Mouse (Mus musculus): ENCODE measurements around the gene Car9.

DNA sequence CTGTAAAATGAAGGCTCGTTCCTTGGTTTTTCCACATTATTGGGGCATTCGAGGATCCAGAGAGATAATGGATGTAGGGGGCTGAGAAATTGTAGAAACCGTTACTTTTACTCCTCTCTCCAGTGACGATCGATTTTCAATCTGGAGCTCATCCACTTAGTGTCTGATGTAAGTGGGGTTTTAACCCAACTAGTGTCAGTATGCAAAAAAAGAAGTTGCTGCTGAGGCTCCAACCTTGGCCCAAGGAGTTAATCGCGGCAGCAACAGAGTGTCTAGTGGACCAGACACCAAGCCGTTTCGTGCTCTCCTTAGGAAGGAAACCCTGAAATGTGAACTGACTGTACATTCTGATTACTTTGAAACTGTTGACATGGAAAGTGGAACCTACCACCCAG is 12.9 kb upstream of the Car9 start:
- TF ChIP-seq SRF (IDR thresholded peaks at IDR 0.05; ENCODE audit: control insufficient read depth, insufficient read length, low read depth), result no peak
- TF ChIP-seq MAX (IDR thresholded peaks at IDR 0.05; ENCODE audit: low read depth), result no peak
- no peak for TF ChIP-seq POLR2A (IDR thresholded peaks at IDR 0.05; ENCODE audit: insufficient read length, low read depth)
- TF ChIP-seq E2F4 (IDR thresholded peaks at IDR 0.05; ENCODE audit: insufficient read depth), result no peak
- no peak for TF ChIP-seq TCF12 (IDR thresholded peaks at IDR 0.05; ENCODE audit: insufficient read depth, poor library complexity, severe bottlenecking)
- TF ChIP-seq USF1 (IDR thresholded peaks at IDR 0.05; ENCODE audit: low read depth), result no peak
- no peak for TF ChIP-seq MYOG (IDR thresholded peaks at IDR 0.05; ENCODE audit: control insufficient read depth in 1 of 3, insufficient read depth in 1 of 3, insufficient read length in 2 of 3, low read depth in 2 of 3)
- TF ChIP-seq MYOD1 (IDR thresholded peaks at IDR 0.05; ENCODE audit: control insufficient read depth in 1 of 3, insufficient read length in 2 of 3, low read depth in 2 of 3), result no peak
- no peak for TF ChIP-seq POLR2AphosphoS2 (IDR thresholded peaks at IDR 0.05; ENCODE audit: insufficient read length, low read depth)
- no peak for TF ChIP-seq REST (IDR thresholded peaks at IDR 0.05; ENCODE audit: insufficient read depth, insufficient read length)

Data from myocyte (in vitro differentiated cells).